Mouse (Mus musculus) lung, postnatal 4 days (tissue): ENCODE data around the gene Ift57.

ENCODE experiments used
- DNase-seq, 2 experiments: peaks; one replicate each; pipeline ENCODE4 v3.0.0; 2021

Gene Ift57

GRCm38 (mm10) chr16:49698620-49699525, at the start of gene Ift57:
Gene Ift57, plus strand, starts transcription at chr16:49699233.
- peak; percentile 98 to 99 for DNase-seq

- no peak for DNase-seq
These were observed 41.9 kb upstream of the Ift57 start for GRCm38 (mm10) chr16:49657182-49657581.

- no peak for DNase-seq
These were observed 41.0 kb upstream of the Ift57 start for GRCm38 (mm10) chr16:49658029-49658428.

GRCm38 (mm10) chr16:49659131-49659530, 39.9 kb upstream of the Ift57 start:
- DNase-seq = no peak

- DNase-seq = no peak
These were observed 38.9 kb upstream of the Ift57 start for GRCm38 (mm10) chr16:49660111-49660510.

GRCm38 (mm10) chr16:49662201-49662600, 36.8 kb upstream of the Ift57 start:
- DNase-seq = no peak

- no peak for DNase-seq
These were observed 34.4 kb upstream of the Ift57 start for GRCm38 (mm10) chr16:49664677-49665076.

- no peak for DNase-seq
These were observed 19.4 kb upstream of the Ift57 start for GRCm38 (mm10) chr16:49679666-49680065.

GRCm38 (mm10) chr16:49684961-49685360, 14.1 kb upstream of the Ift57 start:
- no peak for DNase-seq

- DNase-seq = no peak
These were observed 788 bp downstream of the Ift57 start for GRCm38 (mm10) chr16:49699821-49700220.

GRCm38 (mm10) chr16:49708074-49708473, 9.0 kb downstream of the Ift57 start:
- no peak for DNase-seq

GRCm38 (mm10) chr16:49710188-49710587, 11.2 kb downstream of the Ift57 start:
- DNase-seq = no peak

GRCm38 (mm10) chr16:49713302-49713701, 14.3 kb downstream of the Ift57 start:
- no peak for DNase-seq

GRCm38 (mm10) chr16:49720671-49721070, 21.6 kb downstream of the Ift57 start:
- DNase-seq = no peak

- DNase-seq = no peak
These were observed 22.6 kb downstream of the Ift57 start for GRCm38 (mm10) chr16:49721678-49722077.

GRCm38 (mm10) chr16:49723222-49723621, 24.2 kb downstream of the Ift57 start:
- DNase-seq = no peak

- DNase-seq = no peak
These were observed 25.2 kb downstream of the Ift57 start for GRCm38 (mm10) chr16:49724232-49724631.

GRCm38 (mm10) chr16:49724931-49725330, 25.9 kb downstream of the Ift57 start:
- no peak for DNase-seq

GRCm38 (mm10) chr16:49725446-49725845, 26.4 kb downstream of the Ift57 start:
- DNase-seq = no peak

- DNase-seq = no peak
These were observed 27.2 kb downstream of the Ift57 start for GRCm38 (mm10) chr16:49726216-49726615.

- DNase-seq = no peak
These were observed 27.7 kb downstream of the Ift57 start for GRCm38 (mm10) chr16:49726761-49727160.

- DNase-seq = no peak
These were observed 37.5 kb downstream of the Ift57 start for GRCm38 (mm10) chr16:49736536-49736935.

- DNase-seq = no peak
These were observed 48.3 kb downstream of the Ift57 start for GRCm38 (mm10) chr16:49747360-49747759.

GRCm38 (mm10) chr16:49752906-49753305, 53.9 kb downstream of the Ift57 start:
- DNase-seq = no peak

GRCm38 (mm10) chr16:49753318-49753717, 54.3 kb downstream of the Ift57 start:
- no peak for DNase-seq
